Mouse (Mus musculus) hindbrain, embryonic 13.5 days (tissue): Measurements from ENCODE around the gene Adamtsl2. TPM values are rescaled to one million over a fixed set of nuclear protein-coding genes. Genes with fewer than 3 reads are reported as not detected.

Experiments
- ATAC-seq: fragments of 200-750 bp; cut with Nextera tagmentation; 2 replicates; pipeline ENCODE4 v1.8.0; 2017; ENCODE audit warnings: moderate TSS enrichment; ENCODE audit not compliant: low FRiP score
- H3K27ac ChIP-seq: fragments of 300-500 bp; sonication (generic); 2 replicates; pipeline ENCODE4 v1.5.1; 2015; ENCODE audit warnings: inconsistent platforms, mild to moderate bottlenecking, moderate library complexity
- H3K27me3 ChIP-seq: fragments of 300-500 bp; sonication (generic); 2 replicates; pipeline ENCODE4 v1.6.1; 2015; ENCODE audit warnings: mild to moderate bottlenecking, inconsistent platforms
- H3K36me3 ChIP-seq: fragments of 300-500 bp; sonication (generic); 2 replicates; pipeline ENCODE4 v1.6.1; 2015; ENCODE audit warnings: mild to moderate bottlenecking, inconsistent platforms
- H3K4me1 ChIP-seq: fragments of 300-500 bp; sonication (generic); replicated peaks from 2 replicates; pipeline ENCODE4 v1.6.1; 2015; ENCODE audit warnings: inconsistent platforms
- H3K4me2 ChIP-seq: fragments of 300-500 bp; sonication (generic); 2 replicates; pipeline ENCODE4 v1.6.1; 2015; ENCODE audit warnings: inconsistent platforms, mild to moderate bottlenecking, moderate library complexity
- H3K4me3 ChIP-seq: fragments of 300-500 bp; sonication (generic); 2 replicates; pipeline ENCODE4 v1.5.1; 2015; ENCODE audit warnings: mild to moderate bottlenecking, inconsistent platforms
- H3K9ac ChIP-seq: fragments of 300-500 bp; sonication (generic); 2 replicates; pipeline ENCODE4 v1.6.1; 2015; ENCODE audit warnings: mild to moderate bottlenecking, inconsistent platforms
- H3K9me3 ChIP-seq: fragments of 300-500 bp; sonication (generic); 2 replicates; pipeline ENCODE4 v1.6.1; 2016; ENCODE audit warnings: inconsistent platforms
- WGBS: fragments of 180-500 bp; shearing (Covaris S2); methylation state at CpG from one replicate; pipeline ENCODE4 v1.1.7; 2015; 5-methylcytosine and 5-hydroxymethylcytosine counted together
- polyA plus RNA-seq: library from polyadenylated mRNA; unstranded; fragments of >200 nt; fragmentation: Nextera tagmentation; extraction: Ambion mirVana; gene quantifications from 2 replicates; pipeline ENCODE4 v1.2.1, GENCODE M21; 2015

Gene Adamtsl2
- polyA plus RNA-seq, 1 experiment from 2014 or later = 8.9 TPM

- WGBS = 33% methylated on average over 9 of the region's 9 CpGs
- peak overlapping the region; percentile 69; the same call in 1 of the 2 replicates for H3K27ac ChIP-seq
- ATAC-seq = 0 out of 2 replicates have a peak, but pooled peaks have one; percentile 18
Observed at GRCm38 (mm10) chr2:27122578-27122977, 43.4 kb downstream of the Adamtsl2 start.

GRCm38 (mm10) chr2:27123121-27123520 is 43.9 kb downstream of the Adamtsl2 start:
- H3K9ac ChIP-seq = no peak overlapping the region
- peaks cover 22% of the 10 kb centered on the region; the same call in 1 of the 2 replicates for H3K27me3 ChIP-seq
- H3K4me2 ChIP-seq = no peak overlapping the region
- no peak for ATAC-seq
- no peaks in the 10 kb centered on the region for H3K36me3 ChIP-seq
- WGBS = 91% methylated on average over 4 of the region's 4 CpGs
- H3K4me1 ChIP-seq = peaks cover 34% of the 10 kb centered on the region
- H3K4me3 ChIP-seq = no peak overlapping the region
- no peaks in the 10 kb centered on the region for H3K9me3 ChIP-seq
- no peak overlapping the region for H3K27ac ChIP-seq

More at GRCm38 (mm10) chr2:27122578-27122977, 43.4 kb downstream of the Adamtsl2 start:
- H3K4me2 ChIP-seq = no peak overlapping the region
- H3K36me3 ChIP-seq = no peaks in the 10 kb centered on the region
- no peak overlapping the region for H3K4me3 ChIP-seq
- H3K27me3 ChIP-seq = peaks cover 19% of the 10 kb centered on the region; the same call in 1 of the 2 replicates
- no peaks in the 10 kb centered on the region for H3K9me3 ChIP-seq
- H3K9ac ChIP-seq = no peak overlapping the region
- peaks cover 34% of the 10 kb centered on the region for H3K4me1 ChIP-seq

- peaks cover 22% of the 10 kb centered on the region for H3K4me1 ChIP-seq
- no peaks in the 10 kb centered on the region for H3K9me3 ChIP-seq
- H3K36me3 ChIP-seq = no peaks in the 10 kb centered on the region
- H3K27me3 ChIP-seq = 0 out of 2 replicates have a peak, but pooled peaks cover 8% of the 10 kb centered on the region
- no peak overlapping the region for H3K4me2 ChIP-seq
- H3K27ac ChIP-seq = no peak overlapping the region
- WGBS = 41% methylated on average over 10 of the region's 10 CpGs
- ATAC-seq = no peak
- H3K9ac ChIP-seq = no peak overlapping the region
- H3K4me3 ChIP-seq = no peak overlapping the region
Observed at GRCm38 (mm10) chr2:27125979-27126378, 46.8 kb downstream of the Adamtsl2 start.

- ATAC-seq = no peak
Observed at GRCm38 (mm10) chr2:27126496-27126895, 47.3 kb downstream of the Adamtsl2 start.

GRCm38 (mm10) chr2:27128990-27129389 is 49.8 kb downstream of the Adamtsl2 start:
- H3K9me3 ChIP-seq = no peaks in the 10 kb centered on the region
- no peak overlapping the region for H3K4me3 ChIP-seq
- ATAC-seq = no peak
- no peak overlapping the region for H3K9ac ChIP-seq
- H3K27ac ChIP-seq = no peak overlapping the region
- no peaks in the 10 kb centered on the region for H3K36me3 ChIP-seq
- 67% methylated on average over 3 of the region's 3 CpGs for WGBS
- H3K4me2 ChIP-seq = no peak overlapping the region
- H3K27me3 ChIP-seq = 0 out of 2 replicates have a peak, but pooled peaks cover 8% of the 10 kb centered on the region
- no peaks in the 10 kb centered on the region for H3K4me1 ChIP-seq

More at GRCm38 (mm10) chr2:27126496-27126895, 47.3 kb downstream of the Adamtsl2 start:
- no peak overlapping the region for H3K4me3 ChIP-seq
- 0 out of 2 replicates have a peak, but pooled peaks cover 8% of the 10 kb centered on the region for H3K27me3 ChIP-seq
- H3K4me1 ChIP-seq = peaks cover 17% of the 10 kb centered on the region
- H3K9me3 ChIP-seq = no peaks in the 10 kb centered on the region
- 57% methylated on average over 4 of the region's 4 CpGs for WGBS
- no peak overlapping the region for H3K27ac ChIP-seq
- H3K4me2 ChIP-seq = no peak overlapping the region
- H3K36me3 ChIP-seq = no peaks in the 10 kb centered on the region
- H3K9ac ChIP-seq = no peak overlapping the region

- peaks cover 26% of the 10 kb centered on the region for H3K27me3 ChIP-seq
- H3K4me3 ChIP-seq = no peak overlapping the region
- 86% methylated on average over 5 of the region's 5 CpGs for WGBS
- no peak overlapping the region for H3K4me2 ChIP-seq
- H3K36me3 ChIP-seq = no peaks in the 10 kb centered on the region
- no peak overlapping the region for H3K9ac ChIP-seq
- H3K4me1 ChIP-seq = 0 out of 2 replicates have a peak, but pooled peaks cover 7% of the 10 kb centered on the region
- H3K9me3 ChIP-seq = no peaks in the 10 kb centered on the region
- no peak overlapping the region for H3K27ac ChIP-seq
- ATAC-seq = no peak
Observed at GRCm38 (mm10) chr2:27135935-27136334, 56.8 kb downstream of the Adamtsl2 start.

GRCm38 (mm10) chr2:27136336-27136735 is 57.2 kb downstream of the Adamtsl2 start:
- H3K27me3 ChIP-seq = peaks cover 30% of the 10 kb centered on the region
- H3K9ac ChIP-seq = no peak overlapping the region
- H3K9me3 ChIP-seq = no peaks in the 10 kb centered on the region
- WGBS = 71% methylated on average over 3 of the region's 3 CpGs
- H3K4me1 ChIP-seq = 0 out of 2 replicates have a peak, but pooled peaks cover 7% of the 10 kb centered on the region
- ATAC-seq = no peak
- H3K27ac ChIP-seq = no peak overlapping the region
- H3K4me2 ChIP-seq = no peak overlapping the region
- no peaks in the 10 kb centered on the region for H3K36me3 ChIP-seq
- no peak overlapping the region for H3K4me3 ChIP-seq

- ATAC-seq = no peak
- 53% methylated on average over 1 of the region's 1 CpGs for WGBS
- no peaks in the 10 kb centered on the region for H3K36me3 ChIP-seq
- H3K27ac ChIP-seq = no peak overlapping the region
- no peak overlapping the region for H3K4me2 ChIP-seq
- H3K4me1 ChIP-seq = peaks cover 10% of the 10 kb centered on the region
- no peak overlapping the region for H3K9ac ChIP-seq
- H3K27me3 ChIP-seq = peaks cover 34% of the 10 kb centered on the region
- no peak overlapping the region for H3K4me3 ChIP-seq
- no peaks in the 10 kb centered on the region for H3K9me3 ChIP-seq
Observed at GRCm38 (mm10) chr2:27136789-27137188, 57.6 kb downstream of the Adamtsl2 start.

- no peak overlapping the region for H3K9ac ChIP-seq
- H3K36me3 ChIP-seq = no peaks in the 10 kb centered on the region
- peaks cover 49% of the 10 kb centered on the region for H3K27me3 ChIP-seq
- no peak overlapping the region for H3K27ac ChIP-seq
- no peaks in the 10 kb centered on the region for H3K9me3 ChIP-seq
- H3K4me1 ChIP-seq = peaks cover 19% of the 10 kb centered on the region
- no peak overlapping the region for H3K4me2 ChIP-seq
- no peak for ATAC-seq
- H3K4me3 ChIP-seq = no peak overlapping the region
- 66% methylated on average over 4 of the region's 4 CpGs for WGBS
Observed at GRCm38 (mm10) chr2:27138356-27138755, 59.2 kb downstream of the Adamtsl2 start.

GRCm38 (mm10) chr2:27141950-27142693 is 62.9 kb downstream of the Adamtsl2 start, which contains the start of gene Fam163b:
Gene Fam163b, minus strand, starts transcription at chr2:27142491.
- Histone ChIP-seq H3K27me3 (peaks cover 51% of the 10 kb centered on the region), H3K4me1 (peaks cover 19% of the 10 kb centered on the region), H3K9me3 (no peaks in the 10 kb centered on the region), H3K9ac (peak within 1 kb of the TSS; percentile 77), H3K27ac (no peak within 1 kb of the TSS), H3K4me3 (peak within 1 kb of the TSS; percentile 51), H3K36me3 (no peaks in the 10 kb centered on the region), H3K4me2 (peak within 1 kb of the TSS; percentile 82)
- ATAC-seq = peak; percentile 72
- under 1% methylated on average over 43 of the region's 62 CpGs for WGBS

GRCm38 (mm10) chr2:27144957-27145356 is 65.8 kb downstream of the Adamtsl2 start:
- no peak for ATAC-seq
- H3K36me3 ChIP-seq = no peaks in the 10 kb centered on the region
- H3K27ac ChIP-seq = no peak overlapping the region
- H3K9me3 ChIP-seq = no peaks in the 10 kb centered on the region
- WGBS = 80% methylated on average over 2 of the region's 2 CpGs
- H3K4me2 ChIP-seq = no peak overlapping the region
- no peak overlapping the region for H3K4me3 ChIP-seq
- H3K4me1 ChIP-seq = peaks cover 33% of the 10 kb centered on the region
- peaks cover 39% of the 10 kb centered on the region for H3K27me3 ChIP-seq
- H3K9ac ChIP-seq = no peak overlapping the region

GRCm38 (mm10) chr2:27146840-27147239 is 67.7 kb downstream of the Adamtsl2 start:
- WGBS = 86% methylated on average over 6 of the region's 6 CpGs
- no peaks in the 10 kb centered on the region for H3K9me3 ChIP-seq
- ATAC-seq = no peak
- no peak overlapping the region for H3K4me3 ChIP-seq
- H3K4me1 ChIP-seq = peaks cover 30% of the 10 kb centered on the region
- peaks cover 20% of the 10 kb centered on the region for H3K27me3 ChIP-seq
- H3K9ac ChIP-seq = peak overlapping the region; percentile 35; the same call in 1 of the 2 replicates
- no peaks in the 10 kb centered on the region for H3K36me3 ChIP-seq
- H3K4me2 ChIP-seq = no peak overlapping the region
- H3K27ac ChIP-seq = no peak overlapping the region
